Mouse (Mus musculus) kidney, embryonic 14.5 days (tissue): Measurements from ENCODE around the gene Spata33. TPM values are rescaled to one million over a fixed set of nuclear protein-coding genes. Genes with fewer than 3 reads are reported as not detected.

Source experiments
- ATAC-seq: fragments of 200-750 bp; cut with Nextera tagmentation; 2 replicates; pipeline ENCODE4 v1.8.0; 2017; ENCODE audit warnings: moderate number of reproducible peaks, mild to moderate bottlenecking, moderate TSS enrichment, moderate library complexity; ENCODE audit not compliant: low FRiP score, low TSS enrichment
- H3K27ac ChIP-seq: fragments of 300-500 bp; sonication (generic); 2 replicates; pipeline ENCODE4 v1.5.1; 2014; ENCODE audit warnings: low read depth, mild to moderate bottlenecking, low read length, moderate library complexity, mixed read lengths
- H3K27me3 ChIP-seq: fragments of 300-500 bp; sonication (generic); 2 replicates; pipeline ENCODE4 v1.6.1; 2014; ENCODE audit warnings: mild to moderate bottlenecking, low read length; ENCODE audit not compliant: control insufficient read depth, insufficient read depth
- H3K36me3 ChIP-seq: fragments of 300-500 bp; sonication (generic); 2 replicates; pipeline ENCODE4 v1.6.1; 2014; ENCODE audit warnings: low read length, mixed read lengths; ENCODE audit not compliant: control insufficient read depth, insufficient read depth
- H3K4me1 ChIP-seq: fragments of 300-500 bp; sonication (generic); 2 replicates; pipeline ENCODE4 v1.6.1; 2014; ENCODE audit warnings: low read length, mixed read lengths; ENCODE audit not compliant: control insufficient read depth, insufficient read depth
- H3K4me2 ChIP-seq: fragments of 300-500 bp; sonication (generic); replicated peaks from 2 replicates; pipeline ENCODE4 v1.6.1; 2014; ENCODE audit warnings: low read depth, mild to moderate bottlenecking, low read length
- H3K4me3 ChIP-seq: fragments of 300-500 bp; sonication (generic); 2 replicates; pipeline ENCODE4 v1.5.1; 2014; ENCODE audit warnings: mild to moderate bottlenecking, low read length
- H3K9ac ChIP-seq: fragments of 300-500 bp; sonication (generic); 2 replicates; pipeline ENCODE4 v1.6.1; 2014; ENCODE audit warnings: low read depth, mild to moderate bottlenecking, low read length, moderate library complexity
- H3K9me3 ChIP-seq: fragments of 300-500 bp; sonication (generic); 2 replicates; pipeline ENCODE4 v1.6.1; 2016; ENCODE audit warnings: low read length; ENCODE audit not compliant: control insufficient read depth
- WGBS: fragments of 180-500 bp; shearing (Covaris S2); extraction: QIAGEN DNeasy Blood & Tissue Kit; methylation state at CpG from one replicate; pipeline ENCODE4 v1.1.7; 2014; 5-methylcytosine and 5-hydroxymethylcytosine counted together
- polyA plus RNA-seq: library from polyadenylated mRNA; unstranded; fragments of >200 nt; fragmentation: Nextera tagmentation; extraction: Ambion mirVana; gene quantifications from 2 replicates; pipeline ENCODE4 v1.2.1, GENCODE M21; 2014

The Spata33 gene
- 5.1 and 5.8 TPM in 2 replicates for polyA plus RNA-seq

DNA sequence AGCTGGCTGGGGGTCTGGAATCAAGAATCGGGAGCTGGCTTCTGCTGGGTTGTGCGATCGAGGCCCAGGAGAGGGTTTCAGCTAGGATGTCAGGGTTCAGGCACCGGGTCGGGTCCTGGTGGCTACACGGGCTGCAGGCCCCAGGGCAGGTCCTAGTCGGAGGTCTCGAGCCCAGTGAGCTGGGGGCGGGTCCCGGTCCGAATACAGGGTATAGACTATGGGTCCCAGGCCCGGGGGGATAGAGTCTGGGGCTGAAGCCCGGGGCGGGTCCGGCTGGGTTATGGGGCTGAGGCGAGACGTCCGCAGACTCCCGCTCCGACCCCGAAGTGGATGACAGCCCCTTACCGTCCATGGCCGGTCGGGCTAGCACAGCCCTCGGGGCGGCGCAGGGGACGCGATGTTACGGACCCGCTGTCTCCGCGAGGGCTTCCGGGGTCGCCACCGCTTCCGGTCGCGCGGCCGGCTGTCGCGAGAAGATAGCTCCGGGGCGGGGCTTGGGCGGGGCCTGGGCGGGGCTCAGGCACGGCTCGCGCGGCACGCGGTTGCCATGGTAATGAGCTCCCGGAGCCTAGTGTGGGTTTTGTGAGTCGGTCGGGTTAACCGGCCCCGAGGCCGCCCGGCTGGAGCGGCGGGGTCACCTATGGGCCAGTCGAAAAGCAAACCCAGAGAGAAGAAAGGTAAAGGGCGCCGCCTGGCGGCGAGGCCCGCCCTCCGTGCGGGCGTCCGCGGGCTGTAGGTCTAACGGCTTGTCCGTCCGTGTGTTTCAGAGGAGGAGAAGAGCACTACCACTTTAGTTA lies at the start of gene Spata33, which contains the start of gene Chmp1a:
TSS of gene Spata33 (plus strand) at position 512 of the 797 bp plus-strand sequence.
TSS of gene Chmp1a (minus strand) at position 443 of the 797 bp plus-strand sequence.
- Histone ChIP-seq H3K27ac (peak within 1 kb of the TSS; percentile 32; the same call in 1 of the 2 replicates), H3K4me2 (peak within 1 kb of the TSS; percentile 89), H3K36me3 (peaks cover 21% of the 10 kb centered on the region), H3K4me1 (peaks cover 14% of the 10 kb centered on the region), H3K9me3 (no peaks in the 10 kb centered on the region), H3K9ac (peak within 1 kb of the TSS; percentile 93), H3K4me3 (peak within 1 kb of the TSS; percentile 95), H3K27me3 (no peaks in the 10 kb centered on the region)
- WGBS: 2% methylated on average over 67 of the region's 76 CpGs
- ATAC-seq: peak; percentile 97

DNA sequence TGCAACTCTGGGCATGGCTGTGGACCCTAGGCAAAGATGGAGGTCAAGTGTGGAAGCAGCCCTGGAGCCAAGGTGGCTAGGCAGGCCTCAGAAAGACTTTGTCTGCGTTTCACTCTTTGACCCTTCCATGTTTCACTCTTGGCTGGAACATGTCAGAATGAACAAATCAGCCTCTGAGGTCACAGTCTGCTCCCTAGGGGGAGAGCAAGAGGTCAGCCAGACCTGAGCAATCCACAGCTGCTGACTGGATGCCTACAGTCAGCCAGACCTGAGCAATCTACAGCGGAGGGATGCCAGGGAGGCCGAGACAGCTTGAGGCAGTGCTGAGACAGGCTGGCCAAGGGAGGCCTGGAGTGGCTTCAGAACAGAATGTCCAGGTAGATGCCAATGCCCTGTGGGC lies 31.2 kb upstream of the Spata33 start:
- Histone ChIP-seq H3K36me3 (no peaks in the 10 kb centered on the region), H3K9me3 (peaks cover 5% of the 10 kb centered on the region; the same call in 1 of the 2 replicates), H3K4me3 (no peak overlapping the region), H3K4me2 (no peak overlapping the region), H3K9ac (no peak overlapping the region), H3K27ac (no peak overlapping the region), H3K27me3 (no peaks in the 10 kb centered on the region), H3K4me1 (peaks cover 10% of the 10 kb centered on the region)
- no peak for ATAC-seq
- WGBS: 55% methylated on average over 3 of the region's 3 CpGs

DNA sequence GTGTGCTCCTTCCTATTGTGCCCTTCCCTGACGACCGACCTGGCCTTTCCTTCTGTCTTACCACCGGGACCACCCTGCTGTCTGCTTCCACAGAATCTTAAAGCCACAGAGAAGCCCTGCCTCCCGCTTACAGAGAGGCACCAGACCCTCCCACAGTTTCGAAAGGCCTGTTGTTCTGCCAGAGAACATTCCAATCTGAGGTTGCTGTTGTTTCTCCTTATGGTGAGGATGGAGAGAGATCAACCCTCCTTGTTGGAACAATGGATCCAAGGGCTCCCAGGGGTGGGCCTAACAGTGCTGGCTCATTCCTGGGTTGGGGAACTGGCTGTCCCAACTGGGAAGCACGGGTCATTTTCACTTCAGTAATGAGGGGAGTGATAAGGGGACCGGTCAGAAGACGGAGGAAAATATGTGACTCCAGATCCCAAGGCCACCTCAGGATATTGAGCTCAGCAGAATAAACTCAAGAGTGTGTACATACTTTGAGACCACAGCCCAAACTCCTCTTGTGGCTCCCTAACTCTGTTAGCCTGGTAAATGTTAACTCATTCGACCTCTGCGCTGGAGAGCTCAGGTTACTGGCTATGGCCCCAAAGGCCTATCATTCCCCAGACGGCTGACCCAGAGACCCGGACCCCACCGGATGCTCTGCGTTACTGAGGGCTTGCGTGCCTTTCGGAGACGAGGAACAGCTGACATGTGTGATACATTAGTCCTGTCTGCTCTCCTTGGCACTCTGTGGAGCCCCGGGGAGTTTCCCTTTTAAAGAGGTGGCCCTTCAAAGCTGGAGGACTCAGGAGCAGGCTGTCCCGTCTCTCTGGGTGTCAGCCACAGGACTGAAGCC lies 26.8 kb upstream of the Spata33 start, which contains the start of gene Dpep1:
TSS of gene Dpep1 (plus strand) at position 677 of the 844 bp plus-strand sequence.
- ATAC-seq: peak; percentile 39
- Histone ChIP-seq H3K4me1 (peaks cover 13% of the 10 kb centered on the region), H3K9me3 (no peaks in the 10 kb centered on the region), H3K4me2 (no peak within 1 kb of the TSS), H3K9ac (no peak within 1 kb of the TSS), H3K4me3 (no peak within 1 kb of the TSS), H3K27me3 (no peaks in the 10 kb centered on the region), H3K36me3 (no peaks in the 10 kb centered on the region), H3K27ac (peak within 1 kb of the TSS; percentile 9; the same call in 1 of the 2 replicates)
- 16% methylated on average over 19 of the region's 19 CpGs for WGBS

DNA sequence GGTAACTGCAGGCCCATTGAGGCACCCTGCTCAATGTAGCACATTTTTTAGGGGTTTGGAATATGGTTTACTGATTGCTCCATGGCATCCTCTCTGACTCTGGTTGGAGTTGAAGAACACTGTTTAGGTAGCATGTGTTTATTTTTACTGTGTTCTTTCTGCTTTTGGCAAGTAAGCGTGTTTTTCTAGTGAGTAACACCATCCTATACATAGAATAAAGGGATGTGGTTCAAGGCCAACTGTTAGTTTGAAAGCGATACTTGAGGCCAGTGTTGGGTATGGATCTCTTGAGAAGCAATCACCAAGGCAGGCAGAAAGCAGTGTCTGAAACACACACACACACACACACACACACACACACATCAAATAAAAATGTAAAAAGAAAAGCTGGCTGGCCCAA lies 24.6 kb upstream of the Spata33 start:
- H3K27me3 ChIP-seq: no peaks in the 10 kb centered on the region
- 87% methylated on average over 2 of the region's 2 CpGs for WGBS
- H3K9me3 ChIP-seq: no peaks in the 10 kb centered on the region
- no peak overlapping the region for H3K4me2 ChIP-seq
- H3K9ac ChIP-seq: no peak overlapping the region
- no peak for ATAC-seq
- no peak overlapping the region for H3K27ac ChIP-seq
- H3K4me1 ChIP-seq: peaks cover 13% of the 10 kb centered on the region
- H3K36me3 ChIP-seq: no peaks in the 10 kb centered on the region
- no peak overlapping the region for H3K4me3 ChIP-seq

DNA sequence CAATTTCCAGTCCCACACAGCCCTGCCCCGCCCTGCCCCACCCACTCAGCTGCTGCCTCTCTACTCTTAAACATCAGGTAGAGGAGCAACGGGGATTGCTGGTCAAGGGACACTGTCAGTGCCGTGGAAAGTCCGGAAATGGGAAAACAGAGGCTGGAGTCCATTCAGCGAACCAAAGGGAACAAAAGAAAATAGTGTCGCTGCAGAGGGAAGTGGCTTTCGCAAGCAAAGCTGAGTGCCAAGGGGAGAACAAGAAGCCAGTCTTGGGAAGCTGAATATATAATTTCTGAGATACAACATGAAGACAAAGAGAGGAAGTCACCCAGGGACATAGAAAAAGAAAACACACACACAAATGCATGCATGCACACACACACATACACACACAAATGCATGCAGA lies 23.8 kb upstream of the Spata33 start:
- H3K9me3 ChIP-seq: no peaks in the 10 kb centered on the region
- WGBS: 72% methylated on average over 7 of the region's 7 CpGs
- no peak overlapping the region for H3K9ac ChIP-seq
- no peak overlapping the region for H3K27ac ChIP-seq
- H3K36me3 ChIP-seq: no peaks in the 10 kb centered on the region
- H3K4me2 ChIP-seq: no peak overlapping the region
- no peak for ATAC-seq
- H3K4me3 ChIP-seq: no peak overlapping the region
- no peaks in the 10 kb centered on the region for H3K27me3 ChIP-seq
- peaks cover 13% of the 10 kb centered on the region for H3K4me1 ChIP-seq

DNA sequence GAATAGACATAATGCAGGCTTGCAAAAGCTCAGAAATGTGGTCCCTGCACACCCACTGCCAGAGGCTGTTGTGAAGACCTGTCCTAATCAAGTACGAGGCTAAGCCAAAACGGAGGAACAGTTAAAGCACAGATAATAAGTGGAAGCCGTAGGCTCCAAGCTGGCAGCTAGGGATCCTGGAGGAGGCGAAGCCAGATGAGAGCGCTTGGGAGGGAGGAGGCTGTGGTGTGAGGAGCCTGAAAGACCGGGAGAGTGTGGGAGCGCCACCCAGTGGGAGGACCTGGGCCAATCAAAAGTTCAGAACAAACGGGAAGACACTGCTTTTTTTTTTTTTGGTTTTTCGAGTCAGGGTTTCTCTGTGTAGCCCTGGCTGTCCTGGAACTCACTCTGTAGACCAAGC lies 22.0 kb upstream of the Spata33 start:
- no peak overlapping the region for H3K27ac ChIP-seq

DNA sequence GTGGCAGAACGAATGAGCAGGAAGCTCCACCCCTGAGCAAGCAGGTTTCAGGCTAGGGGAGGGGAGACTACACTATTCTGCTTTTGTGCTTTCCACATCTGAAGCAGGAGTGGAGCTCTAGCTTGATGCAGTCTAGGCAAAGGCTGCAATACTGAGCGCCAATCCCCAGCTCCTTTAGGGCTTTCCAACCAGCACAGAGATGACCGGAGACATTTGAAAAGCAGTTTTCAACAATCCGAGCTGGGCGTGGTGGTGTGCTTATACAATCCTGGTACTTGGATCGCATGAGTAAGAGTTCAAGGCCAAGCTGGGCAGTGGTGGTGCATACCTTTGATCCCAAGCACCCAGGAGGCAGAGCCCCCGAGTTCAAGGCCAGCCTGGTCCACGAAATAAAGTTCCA lies 20.7 kb upstream of the Spata33 start:
- H3K9ac ChIP-seq: no peak overlapping the region
- no peaks in the 10 kb centered on the region for H3K9me3 ChIP-seq
- no peak for ATAC-seq
- H3K36me3 ChIP-seq: no peaks in the 10 kb centered on the region
- no peak overlapping the region for H3K4me2 ChIP-seq
- H3K27ac ChIP-seq: no peak overlapping the region
- 0 out of 2 replicates have a peak, but pooled peaks cover under 1% of the 10 kb centered on the region for H3K4me1 ChIP-seq
- H3K4me3 ChIP-seq: no peak overlapping the region
- WGBS: 64% methylated on average over 7 of the region's 8 CpGs
- no peaks in the 10 kb centered on the region for H3K27me3 ChIP-seq

More for the DNA sequence above, 22.0 kb upstream of the Spata33 start:
- H3K4me3 ChIP-seq: no peak overlapping the region
- no peaks in the 10 kb centered on the region for H3K36me3 ChIP-seq
- H3K9me3 ChIP-seq: no peaks in the 10 kb centered on the region
- 2% methylated on average over 9 of the region's 9 CpGs for WGBS
- peaks cover 10% of the 10 kb centered on the region for H3K4me1 ChIP-seq
- H3K4me2 ChIP-seq: peak overlapping the region; percentile 22; the same call in 1 of the 2 replicates
- peak overlapping the region; percentile 12; the same call in 1 of the 2 replicates for H3K9ac ChIP-seq
- ATAC-seq: peak; percentile 46
- H3K27me3 ChIP-seq: no peaks in the 10 kb centered on the region

DNA sequence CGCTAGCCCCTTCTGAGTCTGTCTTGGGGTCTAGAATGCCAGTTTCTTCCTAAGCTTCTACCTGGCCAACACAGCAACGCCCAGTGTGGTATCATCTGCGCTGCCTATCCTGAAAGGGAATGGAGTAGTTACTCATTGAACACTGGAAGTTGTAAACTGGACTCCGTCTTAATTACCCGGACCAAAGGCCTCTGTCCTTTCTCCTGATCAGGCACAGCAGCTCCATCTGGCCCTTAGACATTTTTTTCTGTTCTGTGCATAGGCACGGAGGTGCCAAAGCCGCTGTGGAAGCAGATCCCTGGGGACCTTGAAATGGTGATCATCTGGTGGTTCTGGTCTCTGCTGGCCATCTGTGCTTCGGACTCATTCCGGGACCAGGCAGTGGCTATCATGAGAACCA lies 18.9 kb upstream of the Spata33 start:
- no peaks in the 10 kb centered on the region for H3K36me3 ChIP-seq
- H3K4me2 ChIP-seq: no peak overlapping the region
- no peak overlapping the region for H3K27ac ChIP-seq
- H3K27me3 ChIP-seq: no peaks in the 10 kb centered on the region
- H3K4me1 ChIP-seq: no peaks in the 10 kb centered on the region
- no peak for ATAC-seq
- no peak overlapping the region for H3K4me3 ChIP-seq
- no peaks in the 10 kb centered on the region for H3K9me3 ChIP-seq
- H3K9ac ChIP-seq: no peak overlapping the region
- 87% methylated on average over 9 of the region's 9 CpGs for WGBS
